Mouse (Mus musculus) megakaryocyte, embryonic 14.5 days (primary cell): Measurements from ENCODE around the gene Ppp1r18.

Experiments
- FLI1 ChIP-seq: IDR thresholded peaks from 2 replicates; pipeline ENCODE4 v1.6.1; 2012; ENCODE audit warnings: low read length, inconsistent platforms, mixed read lengths
- GATA1 ChIP-seq: IDR thresholded peaks from 3 replicates; pipeline ENCODE4 v1.6.1; 2012; ENCODE audit warnings: mixed read lengths, low read length, inconsistent platforms, borderline replicate concordance

GRCm38 (mm10) chr17:35900636-35901035 lies 35.2 kb downstream of the Ppp1r18 start:
- TF ChIP-seq GATA1 (no peak), FLI1 (no peak)
